Mouse (Mus musculus): ENCODE results near the gene Mapk8ip2.

DNA sequence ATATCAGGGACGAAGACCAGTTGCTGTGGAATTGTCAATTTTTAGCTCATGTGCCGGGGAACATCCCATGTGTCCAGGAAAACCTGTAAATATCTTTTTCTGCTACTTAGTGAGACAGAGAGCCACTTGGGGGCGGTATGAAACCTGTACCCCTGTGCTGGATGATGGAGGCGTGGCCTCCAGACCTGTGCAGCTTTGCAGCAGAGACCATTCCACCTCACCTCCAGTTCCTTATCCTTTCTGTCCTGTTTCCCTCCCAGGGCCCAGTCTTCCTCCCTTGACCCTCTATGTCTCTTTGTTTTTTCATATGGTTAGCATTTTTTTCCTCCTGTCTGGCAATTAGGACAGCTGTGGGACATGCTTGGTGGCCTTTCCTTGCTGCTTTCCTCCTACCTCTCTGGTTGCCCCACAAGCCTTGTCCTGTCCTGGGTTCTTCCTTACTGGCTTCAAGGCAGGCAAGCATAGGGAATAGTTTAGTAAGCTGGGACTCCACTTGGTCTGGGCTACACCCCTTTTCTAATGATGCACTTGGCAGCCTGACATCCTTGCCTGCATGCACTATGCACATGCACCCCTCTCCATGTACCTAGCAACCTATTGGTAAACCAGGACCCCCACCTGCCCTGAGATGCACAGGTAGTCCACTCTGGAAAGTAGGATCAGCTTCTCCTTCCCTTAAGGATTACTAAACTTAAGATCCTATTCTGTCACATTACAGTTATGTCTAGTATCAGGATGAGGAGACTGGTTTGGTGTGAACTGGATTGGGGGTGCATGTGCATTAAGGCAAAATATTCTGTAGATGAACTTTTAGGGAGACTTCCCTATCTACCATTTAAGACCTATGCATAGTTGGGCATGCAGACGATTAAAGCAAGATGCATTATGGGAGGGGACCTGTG lies 9.9 kb downstream of the Mapk8ip2 start:
- TF ChIP-seq GATA1 (IDR thresholded peaks at IDR 0.05; ENCODE audit: low read length) (no peak), TAL1 (IDR thresholded peaks at IDR 0.05; ENCODE audit: low read length) (no peak)
